8 mouse cellular contexts compared by ENCODE assay signal in genomic region chr3:131105940-131106401, GRCm38 (mm10). TPM values are rescaled to one million over a fixed set of nuclear protein-coding genes. Genes with fewer than 3 reads are reported as not detected.
DNase-seq lines count a peak whose midpoint lies in the region; ATAC-seq and TF ChIP-seq lines count a peak whose summit lies in the region.

No protein-coding gene starts in this region.

- TF ChIP-seq POLR2A in heart, adult 2 months (IDR thresholded peaks at IDR 0.05; ENCODE audit: insufficient read depth, low read depth, low read length): no peak
- no peak for TF ChIP-seq POLR2A in embryonic fibroblast, embryonic 13.5 days (IDR thresholded peaks at IDR 0.05; ENCODE audit: low read depth, low read length)

- TF ChIP-seq CTCF in heart, adult 2 months (IDR thresholded peaks at IDR 0.05): no peak
- no peak for TF ChIP-seq CTCF in embryonic fibroblast, embryonic 13.5 days (IDR thresholded peaks at IDR 0.05; ENCODE audit: borderline replicate concordance, insufficient read depth, low read length)
- no peak for TF ChIP-seq CTCF in hindbrain, postnatal 0 days (IDR thresholded peaks at IDR 0.05; ENCODE audit: low read depth)

- no peaks in the 10 kb centered on the region for H3K79me2 ChIP-seq in heart, adult 2 months (replicated peaks; ENCODE audit: control insufficient read depth, insufficient read depth, low read length)

- H3K36me3 ChIP-seq in heart, adult 2 months (ENCODE audit: control insufficient read depth, insufficient read depth, low read length): no peaks in the 10 kb centered on the region
- H3K36me3 ChIP-seq in hindbrain, postnatal 0 days (ENCODE audit: insufficient read depth, low read length): no peaks in the 10 kb centered on the region
- no peaks in the 10 kb centered on the region for H3K36me3 ChIP-seq in lung, embryonic 15.5 days

- peak overlapping the region; percentile 24; the same call in 1 of the 2 replicates for H3K4me3 ChIP-seq in heart, adult 2 months
- H3K4me3 ChIP-seq in embryonic fibroblast, embryonic 13.5 days (ENCODE audit: insufficient read depth, low read length): peak overlapping the region; percentile 13
- peak overlapping the region; percentile 36 for H3K4me3 ChIP-seq in hindbrain, postnatal 0 days (ENCODE audit: low read length)
- H3K4me3 ChIP-seq in lung, embryonic 15.5 days: peak overlapping the region; percentile 42

- WGBS in heart, adult 2 months: under 1% methylated on average over 36 of the region's 36 CpGs
- WGBS in hindbrain, postnatal 0 days: under 1% methylated on average over 36 of the region's 36 CpGs
- under 1% methylated on average over 36 of the region's 36 CpGs for WGBS in lung, embryonic 15.5 days

- no peak overlapping the region for H3K27ac ChIP-seq in heart, adult 2 months
- no peak overlapping the region for H3K27ac ChIP-seq in embryonic fibroblast, embryonic 13.5 days (ENCODE audit: insufficient read depth, low read length)
- no peak overlapping the region for H3K27ac ChIP-seq in hindbrain, postnatal 0 days
- peak overlapping the region; percentile 49; the same call in 1 of the 2 replicates for H3K27ac ChIP-seq in lung, embryonic 15.5 days

- H3K4me2 ChIP-seq in hindbrain, postnatal 0 days (ENCODE audit: low read depth, low read length): peak overlapping the region; percentile 67
- peak overlapping the region; percentile 83 for H3K4me2 ChIP-seq in lung, embryonic 15.5 days

- DNase-seq in heart, adult 2 months: peak; percentile 13 to 27
- no peak for DNase-seq in heart, adult 8-10 months (ENCODE audit: low spot score)
- peak; percentile 64 for DNase-seq in T-cell, adult 2 months (ENCODE audit: low spot score)
- peak; percentile 73 for DNase-seq in hindbrain, postnatal 0 days (ENCODE audit: low spot score)
- DNase-seq in retina, postnatal 1 day: peak; percentile 77

- ATAC-seq in hindbrain, postnatal 0 days: peak; percentile 58
- ATAC-seq in lung, embryonic 15.5 days (ENCODE audit: borderline replicate concordance, extremely low read depth, low FRiP score, low TSS enrichment): peak; percentile 76
- ATAC-seq in monocyte, adult 5-6 weeks (replicated peaks; ENCODE audit: insufficient number of reproducible peaks, low FRiP score, low TSS enrichment, poor library complexity, severe bottlenecking): no peak

- H3K4me1 ChIP-seq in heart, adult 2 months (ENCODE audit: control insufficient read depth, insufficient read depth, low read length): peaks cover 1% of the 10 kb centered on the region; the same call in 1 of the 2 replicates
- peaks cover 4% of the 10 kb centered on the region; the same call in 1 of the 2 replicates for H3K4me1 ChIP-seq in embryonic fibroblast, embryonic 13.5 days (ENCODE audit: control insufficient read depth, insufficient read depth, low read length)
- 0 out of 2 replicates have a peak, but pooled peaks cover 8% of the 10 kb centered on the region for H3K4me1 ChIP-seq in hindbrain, postnatal 0 days (ENCODE audit: insufficient read depth, low read length)
- H3K4me1 ChIP-seq in lung, embryonic 15.5 days: peaks cover 42% of the 10 kb centered on the region

- no peaks in the 10 kb centered on the region for H3K9me3 ChIP-seq in hindbrain, postnatal 0 days (ENCODE audit: low read length)
- no peaks in the 10 kb centered on the region for H3K9me3 ChIP-seq in lung, embryonic 15.5 days

- peaks cover 24% of the 10 kb centered on the region for H3K27me3 ChIP-seq in heart, adult 2 months (ENCODE audit: control insufficient read depth, insufficient read depth, low read length)
- H3K27me3 ChIP-seq in hindbrain, postnatal 0 days (ENCODE audit: insufficient read depth, low read length): peaks cover 32% of the 10 kb centered on the region; the same call in 1 of the 2 replicates
- H3K27me3 ChIP-seq in lung, embryonic 15.5 days: peaks cover 47% of the 10 kb centered on the region

- no peak for TF ChIP-seq EP300 in heart, adult 2 months (IDR thresholded peaks at IDR 0.05; ENCODE audit: insufficient read depth, low read depth, low read length)

- H3K9ac ChIP-seq in heart, adult 2 months (ENCODE audit: low read depth, low read length): no peak overlapping the region
- no peak overlapping the region for H3K9ac ChIP-seq in hindbrain, postnatal 0 days (replicated peaks; ENCODE audit: low read length)
- H3K9ac ChIP-seq in lung, embryonic 15.5 days: peak overlapping the region; percentile 35

- intact Hi-C loops in heart, adult 2 months (cut with DNase I): no loop called here

RNA-seq across cellular contexts. Expression of gene Lef1, which starts 4.3 kb away (rescaled TPM):
- total RNA-seq in heart, adult 2 months (2021): under 1 TPM; 0.23 to 0.34 TPM
- 0.88 and 1.5 TPM in 2 replicates for polyA plus RNA-seq in heart, adult 2 months (2012; rRNA removed)
- total RNA-seq in heart, adult 8-10 months (2022): under 1 TPM in 3 of 4 experiments, not detected in 1; 0.14 to 0.31 (median 0.26) TPM
- polyA plus RNA-seq in embryonic fibroblast, embryonic 13.5 days (2011; ENCODE audit: insufficient read length, low read depth, missing spikeins): 1.7 and 2.0 TPM in 2 replicates
- 5.6 and 7.2 TPM in 2 replicates for total RNA-seq in hindbrain, postnatal 0 days (2014; rRNA removed)
- 6.4 and 7.2 TPM in 2 replicates for polyA plus RNA-seq in hindbrain, postnatal 0 days (2015; fragmentation: Nextera tagmentation; extraction: Ambion mirVana)
- polyA plus RNA-seq in lung, embryonic 15.5 days (2015; fragmentation: Nextera tagmentation; extraction: Ambion mirVana): 16.5 and 22.2 TPM in 2 replicates
- 4.7 to 20.3 TPM (median 18.9 TPM) in 3 replicates for total RNA-seq in monocyte, adult 5-6 weeks (2017)
